Mouse (Mus musculus) gonadal fat pad, adult 2 months (tissue): ENCODE measurements at regions not wholly inside any gene's neighbourhood (a gene's known extent, or its start where the extent isn't known, plus 50 kb on each side); places are given as distances from the start of the nearest gene placed in this dataset.

ENCODE experiments used
- DNase-seq: peaks from one replicate; pipeline ENCODE4 v3.0.0-alpha.2; 2012; ENCODE audit warnings: low read depth

- DNase-seq, result no peak
Measured at GRCm38 (mm10) chr15:87476862-87477490, 67.1 kb upstream of the Fam19a5 start.

GRCm38 (mm10) chr15:87480758-87481157 is 63.3 kb upstream of the Fam19a5 start:
- no peak for DNase-seq
